Mouse (Mus musculus) G1E-ER4 (cell line): ENCODE data around the gene Pcdh15. TPM values are rescaled to one million over a fixed set of nuclear protein-coding genes. Genes with fewer than 3 reads are reported as not detected.

Experiments used
- GATA1 ChIP-seq: IDR thresholded peaks from one replicate; pipeline ENCODE4 v1.8.0; 2012; ENCODE audit warnings: low read length, inconsistent platforms
- polyA plus RNA-seq: library from polyadenylated mRNA; stranded (reverse); fragments of >175 nt; gene quantifications from 2 replicates; pipeline ENCODE4 v1.2.3, GENCODE M21; 2012

Pcdh15 gene
- polyA plus RNA-seq, 1 experiment = not detected

DNA sequence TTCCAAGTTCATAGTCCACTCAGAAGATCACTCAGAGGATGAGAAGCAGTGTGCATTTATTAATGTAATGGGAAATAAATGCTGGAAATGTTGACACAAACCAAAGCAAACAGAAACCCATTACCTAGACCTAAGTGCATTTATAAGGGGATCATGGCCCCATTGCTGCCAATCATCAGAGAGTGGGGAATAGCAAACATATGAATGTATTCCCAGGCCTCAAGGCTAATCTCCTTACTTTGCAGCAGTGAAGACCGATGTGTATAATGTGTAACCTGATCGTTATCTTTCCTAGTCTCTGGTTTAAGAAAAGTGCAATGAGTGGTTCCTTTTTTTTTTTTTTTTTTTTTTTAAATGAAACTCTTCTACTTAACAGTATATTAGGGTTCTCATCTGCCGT, 745.9 kb downstream of the Pcdh15 start:
- TF ChIP-seq GATA1 = no peak

DNA sequence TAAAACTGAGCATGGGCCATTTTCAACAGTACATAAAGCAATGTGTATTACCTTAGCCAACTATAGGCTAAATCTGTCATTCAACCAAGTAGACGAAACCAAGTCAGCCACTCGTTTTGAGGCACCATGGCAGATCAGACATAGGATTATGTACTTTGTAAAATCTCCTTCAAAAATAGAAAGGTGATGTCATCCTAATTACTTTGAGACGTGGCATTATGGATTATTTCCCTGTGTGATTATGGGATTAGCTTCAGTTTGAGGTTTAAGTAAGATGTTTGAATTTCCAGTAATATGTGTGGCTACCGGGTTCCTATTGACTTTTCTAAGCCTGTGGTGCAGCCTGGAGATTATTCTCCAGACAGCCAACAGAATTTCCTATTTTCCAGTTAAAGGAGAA, 763.0 kb downstream of the Pcdh15 start:
- no peak for TF ChIP-seq GATA1

DNA sequence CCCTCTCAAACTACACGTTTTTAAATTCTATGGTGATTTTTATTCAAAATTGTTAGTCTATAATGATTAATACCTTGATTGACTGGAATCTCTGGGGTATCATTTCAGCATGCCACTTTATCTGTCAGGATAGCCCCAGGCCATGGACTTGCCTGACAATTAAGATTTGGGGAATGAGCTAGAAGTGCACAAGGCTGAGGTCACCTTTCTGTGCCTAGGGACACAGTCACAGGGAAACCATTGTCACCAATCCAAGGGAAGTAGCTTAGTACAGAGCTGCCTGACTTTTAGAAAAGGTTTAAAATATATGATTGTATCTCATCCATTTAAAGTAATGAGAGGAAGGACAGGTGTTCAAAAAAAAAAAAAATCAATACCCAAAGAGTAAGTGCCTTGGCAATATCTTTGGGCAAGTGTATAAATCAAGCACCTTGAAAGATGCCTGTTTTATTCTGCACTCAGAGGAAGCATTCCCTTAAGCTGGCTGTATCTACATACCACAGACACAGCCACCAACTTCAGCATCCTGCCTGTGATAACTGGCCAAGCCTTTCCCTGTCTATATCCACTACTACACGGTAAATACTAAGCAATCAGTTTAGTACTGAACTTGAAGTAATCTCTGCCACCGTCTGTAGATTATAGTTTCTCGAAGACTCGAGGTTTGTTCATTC, 779.0 kb downstream of the Pcdh15 start:
- TF ChIP-seq GATA1 = no peak

DNA sequence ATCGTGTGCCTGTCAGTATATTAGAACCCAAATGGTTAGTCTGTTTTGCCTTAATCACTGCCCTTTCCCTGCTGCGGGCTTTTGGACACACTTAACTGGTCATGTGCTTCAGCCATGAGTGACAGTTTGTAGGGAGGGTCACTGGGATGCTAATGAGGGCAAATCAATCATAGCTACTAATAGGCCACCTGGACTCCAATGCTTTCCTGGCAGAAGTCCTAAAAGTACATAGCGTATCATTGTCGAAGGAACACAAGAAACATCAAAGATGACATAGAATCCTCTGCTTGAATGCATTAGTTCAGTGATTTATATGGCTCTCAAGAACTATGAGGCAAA, 779.6 kb downstream of the Pcdh15 start:
- no peak for TF ChIP-seq GATA1

DNA sequence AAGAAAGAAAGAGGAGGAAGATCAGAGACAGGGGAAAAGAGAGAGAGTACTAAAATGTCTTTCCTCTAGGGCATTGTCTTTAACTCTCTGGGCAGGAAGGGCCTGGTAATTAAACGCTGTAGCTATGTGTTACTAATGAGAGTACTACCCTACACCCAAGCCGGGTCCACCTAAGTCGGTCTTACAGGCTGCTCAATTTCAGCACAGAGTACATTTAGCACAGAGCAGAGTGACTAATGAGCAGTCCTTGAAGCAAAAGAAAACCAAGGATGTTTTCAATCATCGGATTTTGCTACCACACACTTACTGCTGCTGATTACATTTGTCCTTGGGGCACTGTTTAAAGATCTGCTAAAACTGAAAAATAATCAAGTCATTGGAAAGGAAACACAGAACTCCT, 788.6 kb downstream of the Pcdh15 start:
- TF ChIP-seq GATA1 = no peak

DNA sequence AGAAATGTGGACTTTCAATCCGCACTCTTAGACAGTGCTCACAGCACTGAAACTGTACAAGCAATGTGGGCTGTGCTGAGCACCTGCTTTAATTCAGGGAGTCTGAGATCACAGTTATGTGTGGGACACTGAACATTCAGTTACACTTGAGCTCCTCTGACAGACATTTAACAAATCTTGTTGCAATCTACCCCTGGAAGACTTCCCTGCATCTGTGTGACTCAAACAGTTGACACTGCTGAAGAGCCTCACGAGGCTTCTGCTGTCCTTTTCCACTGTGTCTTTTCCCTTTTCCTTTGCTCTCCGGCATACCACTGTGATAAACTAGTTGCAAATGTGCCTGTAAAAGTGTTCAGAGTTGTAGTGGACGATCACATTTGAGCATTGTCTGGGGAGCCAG, 793.1 kb downstream of the Pcdh15 start:
- no peak for TF ChIP-seq GATA1

DNA sequence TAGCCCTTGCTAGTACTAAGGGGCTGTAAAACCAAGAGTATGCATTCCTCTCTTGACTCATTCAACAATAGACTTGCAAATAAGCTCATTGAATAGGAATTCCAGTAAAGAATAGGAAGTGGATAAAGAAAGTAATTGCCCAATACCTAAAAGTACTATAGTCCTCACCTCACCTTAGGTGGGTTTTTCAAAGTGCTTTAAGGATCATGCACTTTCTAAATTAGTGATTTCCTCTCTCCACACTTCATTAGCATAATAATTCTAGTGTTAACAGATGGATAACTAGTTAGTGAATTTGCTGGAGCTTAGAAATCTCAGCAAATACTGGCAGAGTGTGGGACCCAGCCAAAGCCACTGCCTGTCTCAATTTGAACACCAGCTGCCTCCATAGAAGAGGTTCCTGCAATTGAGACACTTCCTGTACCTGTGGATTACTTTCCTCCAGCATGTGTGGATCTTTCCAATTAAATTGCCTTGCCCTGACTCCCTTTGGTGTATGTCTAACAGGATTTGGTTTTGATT, 797.0 kb downstream of the Pcdh15 start:
- no peak for TF ChIP-seq GATA1

DNA sequence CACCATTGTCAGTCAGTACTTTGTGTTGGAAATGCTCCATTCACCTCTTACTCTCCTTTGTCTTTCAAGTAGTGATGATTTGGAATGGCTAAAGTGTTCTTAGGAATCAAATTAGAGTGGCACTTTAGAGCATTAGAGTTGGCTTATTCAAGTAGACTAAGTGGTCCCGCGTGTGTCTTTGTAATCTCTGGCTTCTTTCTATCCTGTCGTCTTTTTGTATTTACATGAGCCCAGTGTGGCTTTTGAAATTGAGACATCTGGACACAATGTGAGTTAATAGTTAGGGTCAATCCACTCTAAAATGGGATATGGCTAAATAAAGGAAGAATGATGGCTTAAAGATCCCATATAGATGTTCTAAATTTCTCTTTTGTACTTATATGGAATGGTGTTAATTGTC, 800.0 kb downstream of the Pcdh15 start:
- TF ChIP-seq GATA1 = no peak

DNA sequence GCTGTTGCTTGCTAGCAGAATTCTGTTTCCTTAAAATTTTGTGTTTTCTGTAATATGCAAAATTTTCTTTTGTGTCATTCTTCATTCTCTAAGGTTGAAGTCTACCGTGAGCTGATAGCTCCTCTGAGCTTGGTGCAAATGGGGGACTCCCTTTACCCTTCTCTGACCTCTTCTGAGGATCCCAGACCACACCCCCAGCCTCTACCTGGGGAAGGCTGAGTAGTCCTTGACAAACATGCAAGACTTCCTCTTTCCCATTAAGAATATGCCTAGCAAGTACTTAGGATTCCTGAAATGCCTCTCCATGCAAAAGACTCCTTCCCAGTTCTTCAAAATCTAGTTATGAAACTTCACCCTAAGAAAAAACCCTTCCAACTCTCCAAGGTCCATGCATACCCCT, 808.5 kb downstream of the Pcdh15 start:
- no peak for TF ChIP-seq GATA1

DNA sequence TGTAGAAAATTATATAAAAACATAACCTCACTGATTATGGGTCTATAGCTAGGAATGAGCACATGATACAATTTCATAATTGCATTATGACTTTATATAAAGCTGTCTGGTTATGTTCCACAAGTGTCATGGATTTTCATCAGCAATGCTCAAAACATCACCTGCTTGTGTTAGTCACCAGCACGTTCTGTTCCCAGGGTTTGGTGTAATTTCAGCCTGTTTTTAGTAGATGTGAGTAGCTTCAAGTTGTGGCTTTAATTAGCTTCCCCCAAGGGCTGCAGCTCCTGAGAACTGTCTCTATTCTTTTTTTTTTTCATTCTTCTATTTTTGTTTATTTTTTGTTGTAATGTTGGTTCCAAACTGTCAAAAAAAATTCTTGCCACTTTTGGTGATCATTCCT, 809.4 kb downstream of the Pcdh15 start:
- TF ChIP-seq GATA1 = no peak

DNA sequence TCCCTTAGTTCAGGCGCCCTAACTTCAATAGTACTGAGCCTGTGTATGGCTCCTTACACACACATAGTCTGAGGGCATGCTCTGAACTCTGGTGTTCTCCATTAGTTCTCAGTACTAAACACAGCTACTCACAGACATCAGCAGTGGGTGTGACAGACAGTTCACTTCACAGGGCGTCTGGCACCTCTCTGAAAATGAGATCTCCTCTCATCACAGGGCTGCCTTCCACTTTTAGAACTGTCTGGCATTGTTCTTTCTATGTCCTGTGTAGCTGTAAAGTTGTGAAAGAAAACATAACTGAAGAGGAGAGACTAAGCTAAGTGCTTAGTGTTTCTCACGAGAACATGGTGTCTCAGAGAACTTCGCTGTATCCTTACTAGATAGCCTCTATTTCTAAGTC, 816.0 kb downstream of the Pcdh15 start:
- no peak for TF ChIP-seq GATA1

DNA sequence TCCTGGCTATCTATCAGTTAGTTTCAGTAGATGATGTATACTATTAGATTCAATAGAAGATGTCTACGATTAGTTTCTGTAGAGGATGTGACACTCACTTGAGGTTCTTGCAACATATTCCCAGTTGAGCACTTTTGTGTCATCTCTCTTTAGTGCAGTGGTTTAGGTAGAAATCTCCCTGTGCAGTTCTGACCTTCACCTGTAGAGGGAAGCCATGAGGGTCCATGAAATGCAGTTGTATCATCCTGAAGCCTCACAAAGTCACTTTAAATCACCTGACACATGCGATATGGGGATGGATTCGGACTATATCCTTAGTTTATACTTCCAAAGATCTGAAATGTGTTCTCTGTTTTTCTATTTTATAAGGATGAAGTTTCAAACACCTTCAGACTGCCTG, 822.4 kb downstream of the Pcdh15 start:
- no peak for TF ChIP-seq GATA1

DNA sequence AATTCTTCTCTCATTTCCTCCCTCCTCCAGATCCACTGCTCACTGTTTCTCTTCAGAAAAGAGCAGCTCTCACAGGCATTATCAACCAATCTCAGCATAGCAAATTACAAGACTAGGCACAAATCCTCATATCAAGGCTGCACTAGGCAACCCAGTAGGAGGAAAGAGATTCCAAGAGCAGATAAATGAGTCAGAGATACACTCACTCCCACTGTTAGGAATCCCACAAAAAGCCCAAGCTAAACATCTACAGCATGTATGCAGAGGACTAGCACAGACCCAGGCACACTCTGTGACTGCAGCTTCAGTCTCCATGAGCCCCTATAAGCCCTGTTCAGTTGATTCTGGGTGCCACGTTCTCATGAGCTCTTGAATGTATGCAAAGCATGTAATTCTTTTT, 829.5 kb downstream of the Pcdh15 start:
- no peak for TF ChIP-seq GATA1

DNA sequence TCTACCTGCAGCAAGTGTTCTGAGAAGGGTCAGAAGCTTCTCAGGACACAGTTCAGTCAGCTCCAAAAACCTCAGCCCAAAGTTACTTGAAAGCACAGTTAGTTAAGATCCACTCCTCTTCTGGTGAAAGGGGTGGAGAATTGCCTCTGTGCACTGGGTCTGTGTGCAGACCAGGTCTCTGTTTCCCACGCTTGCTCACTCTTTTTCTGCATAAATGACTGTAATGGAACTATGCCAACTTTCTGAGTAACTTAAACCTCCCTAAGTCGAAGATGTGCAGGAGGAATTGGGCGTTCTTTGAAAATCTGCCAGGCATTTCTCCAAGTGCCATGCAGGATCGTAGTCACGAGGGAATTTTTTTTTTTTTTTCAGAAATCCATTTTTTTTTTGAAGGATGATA, 830.6 kb downstream of the Pcdh15 start:
- TF ChIP-seq GATA1 = no peak

DNA sequence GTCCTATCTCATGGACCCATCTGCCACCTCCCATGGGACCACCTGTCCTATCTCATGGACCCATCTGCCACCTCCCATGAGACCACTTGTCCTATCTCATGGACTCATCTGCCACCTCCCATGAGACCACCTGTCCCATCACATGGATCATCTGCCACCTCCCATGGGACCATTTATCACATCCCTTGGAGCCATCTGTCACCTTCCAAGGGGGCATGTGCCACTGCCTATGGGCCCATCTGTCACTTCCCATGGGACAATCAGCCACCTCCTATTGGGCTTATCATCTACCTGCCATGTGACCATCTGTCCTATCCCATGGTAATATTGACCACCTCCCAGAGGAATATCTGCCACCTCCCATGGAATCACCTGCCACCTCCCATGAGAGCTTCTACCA, 832.0 kb downstream of the Pcdh15 start:
- no peak for TF ChIP-seq GATA1

DNA sequence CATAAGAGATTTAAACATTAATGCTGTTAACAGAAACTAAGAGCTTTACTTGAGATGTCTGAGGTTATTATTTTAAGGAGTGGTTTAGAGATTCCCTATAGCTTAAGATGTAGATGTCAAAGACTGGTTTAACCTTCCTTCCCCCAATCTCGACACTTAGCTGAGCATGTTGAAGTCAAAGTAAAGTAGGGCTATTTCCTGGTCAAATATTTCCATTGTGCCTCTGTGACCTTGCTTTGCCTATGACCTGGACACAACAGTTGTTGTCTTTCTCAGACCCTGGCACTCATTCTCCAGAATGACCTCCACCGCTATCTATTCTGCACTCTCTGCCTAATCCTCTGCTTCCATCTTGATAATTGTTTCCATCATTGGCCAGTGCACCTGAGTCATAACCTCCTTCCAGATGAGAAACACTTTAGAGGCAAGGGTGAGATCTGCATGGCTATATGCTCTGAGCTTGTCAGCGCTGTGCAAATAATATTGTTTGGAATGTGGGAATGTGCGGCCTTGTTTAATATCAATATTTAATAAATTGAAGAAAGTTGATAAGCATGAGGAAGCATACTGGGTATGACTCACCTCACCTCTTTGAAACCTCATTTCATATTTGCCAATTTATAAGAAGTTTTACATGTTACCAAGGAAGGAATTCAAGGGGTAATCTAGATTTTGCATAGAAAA, 833.0 kb downstream of the Pcdh15 start:
- TF ChIP-seq GATA1 = no peak

DNA sequence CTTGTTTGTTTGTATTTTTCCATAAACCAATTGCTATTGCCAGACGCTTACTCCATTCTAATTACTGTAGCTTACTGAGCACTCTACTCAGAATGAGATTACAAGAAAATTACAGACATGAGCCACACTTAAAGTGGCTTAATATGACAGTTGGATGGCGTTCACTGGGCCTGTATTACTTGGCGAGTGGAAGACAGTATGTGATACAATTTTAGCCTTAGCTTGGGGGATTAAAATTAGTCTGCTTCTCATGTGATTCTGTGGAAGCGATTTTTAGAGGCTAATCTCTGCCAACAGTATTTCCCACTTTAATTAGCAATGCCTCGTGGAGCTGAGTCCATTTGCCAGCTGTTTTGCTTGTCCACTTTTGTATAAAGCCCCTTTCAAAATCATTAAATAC, 837.0 kb downstream of the Pcdh15 start:
- TF ChIP-seq GATA1 = no peak
